Mouse (Mus musculus): ENCODE measurements around the gene Ldlrad3. TPM values are rescaled to one million over a fixed set of nuclear protein-coding genes. Genes with fewer than 3 reads are reported as not detected.

The Ldlrad3 gene
- polyA plus RNA-seq, 1 experiment from 2014 or later: 31.2 TPM

DNA sequence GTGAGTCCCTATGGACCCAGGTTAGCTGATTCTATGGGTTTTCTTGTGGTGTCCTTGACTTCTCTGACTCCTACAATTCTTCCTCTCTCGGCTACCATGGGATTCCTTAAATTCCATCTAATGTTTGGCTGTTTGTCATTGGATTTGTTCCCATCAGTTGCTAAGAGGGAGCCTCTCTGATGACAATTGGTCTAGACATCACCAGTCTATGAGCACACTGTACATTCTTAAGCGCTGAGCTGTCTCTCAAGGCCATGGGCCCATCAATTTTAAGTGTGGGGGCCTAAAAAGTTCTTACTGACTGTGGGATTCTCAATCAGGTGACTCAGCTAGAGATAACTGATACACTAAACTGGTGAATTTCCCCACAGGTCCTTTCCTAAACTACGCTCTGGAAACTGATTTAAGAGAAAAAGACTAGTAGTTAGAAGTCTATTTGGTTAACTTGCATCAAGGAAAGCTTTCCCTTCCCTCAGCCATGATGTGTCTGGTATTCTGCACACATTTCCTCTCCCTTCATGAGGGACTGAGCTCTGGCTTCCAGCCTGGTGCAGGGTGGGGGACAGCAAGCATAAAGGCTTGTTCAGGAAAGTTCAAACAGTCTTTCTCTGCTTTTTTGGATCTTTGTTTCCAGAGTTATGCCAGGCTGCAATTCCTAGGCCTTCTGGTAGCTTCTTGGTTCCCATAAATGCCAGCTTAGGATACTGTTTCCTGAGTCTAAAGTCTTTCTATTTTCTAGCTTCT, 199.7 kb downstream of the Ldlrad3 start:
- Histone ChIP-seq H3K4me1 (peaks cover 18% of the 10 kb centered on the region), H3K4me2 (no peak overlapping the region), H3K9ac (no peak overlapping the region), H3K36me3 (replicated peaks) (no peaks in the 10 kb centered on the region), H3K4me3 (no peak overlapping the region), H3K27ac (no peak overlapping the region), H3K9me3 (no peaks in the 10 kb centered on the region), H3K27me3 (replicated peaks) (no peaks in the 10 kb centered on the region)
- no peak for ATAC-seq (replicated peaks)
- WGBS: 84% methylated on average over 3 of the region's 3 CpGs

GRCm38 (mm10) chr2:101983853-101984543, 202.2 kb downstream of the Ldlrad3 start:
- Histone ChIP-seq H3K9me3 (no peaks in the 10 kb centered on the region), H3K36me3 (replicated peaks) (no peaks in the 10 kb centered on the region), H3K9ac (no peak overlapping the region), H3K4me3 (no peak overlapping the region), H3K27ac (no peak overlapping the region), H3K27me3 (replicated peaks) (no peaks in the 10 kb centered on the region), H3K4me1 (peaks cover 37% of the 10 kb centered on the region), H3K4me2 (no peak overlapping the region)
- ATAC-seq (replicated peaks): no peak
- 80% methylated on average over 9 of the region's 9 CpGs for WGBS

- peak; percentile 7; the same call in 1 of the 2 replicates for ATAC-seq (replicated peaks)
- peak overlapping the region; percentile 30 for H3K27ac ChIP-seq
- no peaks in the 10 kb centered on the region for H3K27me3 ChIP-seq (replicated peaks)
- H3K9me3 ChIP-seq: no peaks in the 10 kb centered on the region
- no peak overlapping the region for H3K4me3 ChIP-seq
- H3K36me3 ChIP-seq (replicated peaks): no peaks in the 10 kb centered on the region
- H3K4me2 ChIP-seq: no peak overlapping the region
- 17% methylated on average over 15 of the region's 15 CpGs for WGBS
- peaks cover 44% of the 10 kb centered on the region for H3K4me1 ChIP-seq
- H3K9ac ChIP-seq: no peak overlapping the region
Observed at GRCm38 (mm10) chr2:101983082-101983852, 202.9 kb downstream of the Ldlrad3 start.

DNA sequence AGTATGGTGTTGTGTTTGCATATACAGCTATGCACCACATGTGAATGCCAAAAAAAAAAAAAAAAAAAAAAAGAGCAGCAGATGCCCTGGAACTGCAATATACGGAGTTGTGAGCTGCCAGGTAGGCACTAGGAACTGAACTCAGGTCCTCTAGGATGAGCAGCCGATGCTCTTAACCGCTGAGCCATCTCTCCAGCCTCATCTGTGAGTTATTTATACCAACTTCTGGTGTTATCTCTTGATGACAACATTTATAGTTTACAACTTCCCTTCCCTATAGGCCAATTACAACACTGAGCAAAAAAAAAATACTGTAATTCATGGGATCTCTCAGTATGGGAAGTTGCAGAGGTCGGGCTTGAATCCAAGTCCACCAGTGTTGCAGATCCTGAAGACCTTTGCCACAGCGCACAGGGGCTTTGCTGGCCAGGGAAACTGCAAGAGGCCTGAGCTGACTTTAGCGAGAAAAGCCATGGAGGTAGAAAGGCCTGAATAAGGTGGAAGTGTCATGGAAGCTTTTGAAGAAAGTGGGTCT, 204.2 kb downstream of the Ldlrad3 start:
- Histone ChIP-seq H3K9ac (no peak overlapping the region), H3K4me3 (no peak overlapping the region), H3K27ac (no peak overlapping the region), H3K4me2 (no peak overlapping the region), H3K27me3 (replicated peaks) (no peaks in the 10 kb centered on the region), H3K4me1 (peaks cover 54% of the 10 kb centered on the region), H3K36me3 (replicated peaks) (no peaks in the 10 kb centered on the region), H3K9me3 (no peaks in the 10 kb centered on the region)
- ATAC-seq (replicated peaks): no peak
- 87% methylated on average over 6 of the region's 6 CpGs for WGBS

DNA sequence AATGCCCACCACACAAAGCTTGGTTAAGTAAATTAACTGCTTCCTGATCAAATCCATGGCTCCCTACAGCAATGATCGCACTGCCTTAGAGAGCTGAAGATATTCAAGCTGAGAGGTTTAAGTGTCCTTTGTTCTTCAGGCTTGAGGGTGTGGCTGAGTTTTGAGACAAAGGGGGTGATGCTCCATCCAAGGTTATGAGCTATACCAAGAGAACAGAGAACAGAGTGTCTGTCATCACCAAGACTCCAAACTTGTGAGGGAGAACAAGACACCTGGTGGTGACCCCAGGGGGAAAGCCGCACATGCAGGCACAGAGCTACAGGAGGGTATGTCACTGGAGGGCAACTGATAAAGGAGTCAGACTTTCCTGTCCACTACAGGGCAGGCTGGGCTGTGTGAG, 205.0 kb downstream of the Ldlrad3 start:
- ATAC-seq (replicated peaks): no peak
- H3K36me3 ChIP-seq (replicated peaks): no peaks in the 10 kb centered on the region
- H3K9ac ChIP-seq: no peak overlapping the region
- no peaks in the 10 kb centered on the region for H3K27me3 ChIP-seq (replicated peaks)
- H3K9me3 ChIP-seq: no peaks in the 10 kb centered on the region
- WGBS: 41% methylated on average over 2 of the region's 2 CpGs
- peaks cover 62% of the 10 kb centered on the region for H3K4me1 ChIP-seq
- H3K4me3 ChIP-seq: no peak overlapping the region
- no peak overlapping the region for H3K4me2 ChIP-seq
- peak overlapping the region; percentile 87; the same call in 1 of the 2 replicates for H3K27ac ChIP-seq

DNA sequence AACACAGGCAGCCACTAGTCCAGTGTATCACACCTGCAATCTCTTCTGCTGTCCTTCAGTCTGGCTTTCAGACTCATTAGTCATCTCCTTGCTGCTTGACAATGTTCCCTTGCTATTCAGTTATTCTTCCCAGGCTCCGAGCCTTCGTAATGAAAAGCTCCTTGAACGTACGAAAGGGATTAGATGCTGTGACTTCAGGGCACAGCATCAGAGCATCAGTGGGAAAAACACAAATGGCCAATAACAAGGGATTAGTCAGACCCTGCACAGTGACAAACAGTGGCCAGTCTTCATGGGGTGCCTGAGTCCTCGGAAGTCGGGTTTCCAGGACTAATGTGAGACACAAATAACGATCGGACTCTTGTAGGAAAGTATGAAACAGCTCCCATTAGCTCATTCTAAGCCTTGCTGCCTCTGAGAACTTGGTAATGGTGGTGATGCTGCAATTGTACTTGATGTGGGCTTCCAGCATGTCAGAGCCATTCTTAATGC, 205.7 kb downstream of the Ldlrad3 start:
- Histone ChIP-seq H3K36me3 (replicated peaks) (no peaks in the 10 kb centered on the region), H3K9ac (no peak overlapping the region), H3K9me3 (no peaks in the 10 kb centered on the region), H3K4me3 (no peak overlapping the region), H3K27me3 (replicated peaks) (no peaks in the 10 kb centered on the region), H3K27ac (peak overlapping the region; percentile 87), H3K4me1 (peaks cover 69% of the 10 kb centered on the region), H3K4me2 (no peak overlapping the region)
- 23% methylated on average over 8 of the region's 8 CpGs for WGBS
- no peak for ATAC-seq (replicated peaks)

GRCm38 (mm10) chr2:101978534-101979525, 207.4 kb downstream of the Ldlrad3 start:
- peaks cover 69% of the 10 kb centered on the region for H3K4me1 ChIP-seq
- H3K27me3 ChIP-seq (replicated peaks): no peaks in the 10 kb centered on the region
- H3K27ac ChIP-seq: peak overlapping the region; percentile 87
- no peak overlapping the region; the same call in 1 of the 2 replicates for H3K9ac ChIP-seq
- no peaks in the 10 kb centered on the region for H3K36me3 ChIP-seq (replicated peaks)
- peak overlapping the region; percentile 1; the same call in 1 of the 2 replicates for H3K4me2 ChIP-seq
- H3K4me3 ChIP-seq: no peak overlapping the region
- no peaks in the 10 kb centered on the region for H3K9me3 ChIP-seq
- 4% methylated on average over 21 of the region's 21 CpGs for WGBS
- peak; percentile 85 for ATAC-seq (replicated peaks)

GRCm38 (mm10) chr2:101976399-101977064, 209.7 kb downstream of the Ldlrad3 start:
- 47% methylated on average over 7 of the region's 7 CpGs for WGBS
- Histone ChIP-seq H3K4me2 (no peak overlapping the region), H3K4me3 (no peak overlapping the region), H3K27me3 (replicated peaks) (no peaks in the 10 kb centered on the region), H3K9me3 (no peaks in the 10 kb centered on the region), H3K27ac (peak overlapping the region; percentile 87; the same call in 1 of the 2 replicates), H3K36me3 (replicated peaks) (no peaks in the 10 kb centered on the region), H3K9ac (no peak overlapping the region), H3K4me1 (peaks cover 51% of the 10 kb centered on the region)
- ATAC-seq (replicated peaks): no peak

- Histone ChIP-seq H3K27ac (no peak overlapping the region), H3K36me3 (replicated peaks) (no peaks in the 10 kb centered on the region), H3K27me3 (replicated peaks) (no peaks in the 10 kb centered on the region), H3K4me1 (peaks cover 35% of the 10 kb centered on the region), H3K4me3 (no peak overlapping the region), H3K4me2 (no peak overlapping the region), H3K9ac (no peak overlapping the region), H3K9me3 (no peaks in the 10 kb centered on the region)
- ATAC-seq (replicated peaks): no peak
- 77% methylated on average over 3 of the region's 3 CpGs for WGBS
Observed at GRCm38 (mm10) chr2:101973810-101974209, 212.4 kb downstream of the Ldlrad3 start.

- Histone ChIP-seq H3K27me3 (replicated peaks) (no peaks in the 10 kb centered on the region), H3K9me3 (no peaks in the 10 kb centered on the region), H3K4me3 (no peak overlapping the region), H3K4me2 (no peak overlapping the region), H3K27ac (peak overlapping the region; percentile 35), H3K9ac (no peak overlapping the region), H3K4me1 (peaks cover 44% of the 10 kb centered on the region), H3K36me3 (replicated peaks) (no peaks in the 10 kb centered on the region)
- WGBS: 22% methylated on average over 4 of the region's 4 CpGs
- ATAC-seq (replicated peaks): no peak
Observed at GRCm38 (mm10) chr2:101967601-101968000, 218.6 kb downstream of the Ldlrad3 start.

DNA sequence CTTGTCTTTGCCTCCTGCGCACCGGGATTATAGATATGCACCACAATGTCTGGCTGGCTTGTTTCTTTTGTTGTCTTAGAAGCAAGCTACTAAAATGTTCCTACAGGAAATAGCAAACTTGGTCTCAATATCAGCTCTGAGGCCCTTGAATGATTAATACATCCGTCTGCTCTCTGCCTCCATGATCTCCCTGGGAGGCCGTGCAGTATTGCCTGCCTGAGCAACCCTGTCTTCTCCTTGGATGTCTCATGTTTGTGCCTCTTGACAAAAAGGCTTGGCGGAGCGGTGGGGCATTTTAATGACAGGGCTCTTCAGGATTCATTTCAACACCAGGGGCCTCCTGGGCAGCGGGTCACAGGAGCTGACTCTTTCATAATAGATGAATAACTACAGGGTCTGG, 219.0 kb downstream of the Ldlrad3 start:
- WGBS: 19% methylated on average over 7 of the region's 7 CpGs
- Histone ChIP-seq H3K9ac (no peak overlapping the region), H3K27me3 (replicated peaks) (no peaks in the 10 kb centered on the region), H3K36me3 (replicated peaks) (no peaks in the 10 kb centered on the region), H3K4me2 (no peak overlapping the region), H3K4me1 (peaks cover 44% of the 10 kb centered on the region), H3K4me3 (no peak overlapping the region), H3K27ac (peak overlapping the region; percentile 35), H3K9me3 (no peaks in the 10 kb centered on the region)
- 0 out of 2 replicates have a peak, but pooled peaks have one; percentile 16 for ATAC-seq (replicated peaks)

Measured in midbrain, embryonic 15.5 days (tissue).